Mouse (Mus musculus): Measurements from ENCODE around the gene Actg2. TPM values are rescaled to one million over a fixed set of nuclear protein-coding genes. Genes with fewer than 3 reads are reported as not detected.

Actg2 gene
- total RNA-seq, 2 experiments from 2014 or later: 3.2 to 5.1 TPM

- intact Hi-C loops (cut with DNase I): loop anchor here (10.0 kb wide), 1 partner anchor 304 kb away; the partner anchor contains the start of gene Slc4a5
- no peak for DNase-seq
These were observed 17.4 kb downstream of the Actg2 start for GRCm38 (mm10) chr6:83518637-83519036.

GRCm38 (mm10) chr6:83515172-83515571, 20.9 kb downstream of the Actg2 start:
- DNase-seq: no peak
- intact Hi-C loops (cut with DNase I): loop anchor here (10.0 kb wide), 1 partner anchor 300 kb away; the partner anchor contains the start of gene Slc4a5

GRCm38 (mm10) chr6:83512495-83512894, 23.6 kb downstream of the Actg2 start:
- intact Hi-C loops (cut with DNase I): loop anchor here (1.0 to 10.0 kb wide), 2 partner anchors 156 to 298 kb away; partner anchors contain the start of gene Slc4a5
- DNase-seq: peak; percentile 60 to 79

- intact Hi-C loops (cut with DNase I): loop anchor here (10.0 kb wide), 1 partner anchor 295 kb away; the partner anchor contains the start of gene Slc4a5
- DNase-seq: no peak
These were observed 25.9 kb downstream of the Actg2 start for GRCm38 (mm10) chr6:83510210-83510609.

- no peak for DNase-seq
- intact Hi-C loops (cut with DNase I): loop anchor here (2.0 to 5.0 kb wide), 2 partner anchors 51 to 67 kb away; partner anchors contain the start of gene Tet3
These were observed 26.6 kb downstream of the Actg2 start for GRCm38 (mm10) chr6:83509442-83509841.

- intact Hi-C loops (cut with DNase I): loop anchor here (5.0 kb wide), 1 partner anchor 65 kb away; no protein-coding TSS in a partner anchor
These were observed 28.9 kb downstream of the Actg2 start for GRCm38 (mm10) chr6:83507168-83507546.

GRCm38 (mm10) chr6:83506258-83507167, 29.6 kb downstream of the Actg2 start, which contains the start of gene Dguok:
Dguok (minus strand) TSS chr6:83506969.
- DNase-seq: peak; percentile 95 to 97
- intact Hi-C loops (cut with DNase I): loop anchor here (5.0 kb wide), 1 partner anchor 64 kb away; no protein-coding TSS in a partner anchor

More at GRCm38 (mm10) chr6:83507168-83507546, 28.9 kb downstream of the Actg2 start:
- no peak for DNase-seq

- intact Hi-C loops (cut with DNase I): loop anchor here (5.0 kb wide), 1 partner anchor 63 kb away; no protein-coding TSS in a partner anchor
These were observed 30.5 kb downstream of the Actg2 start for GRCm38 (mm10) chr6:83505554-83505953.

GRCm38 (mm10) chr6:83503361-83503760, 32.7 kb downstream of the Actg2 start:
- intact Hi-C loops (cut with DNase I): no loop called here
- DNase-seq: no peak

More at GRCm38 (mm10) chr6:83505554-83505953, 30.5 kb downstream of the Actg2 start:
- DNase-seq: no peak

GRCm38 (mm10) chr6:83502656-83503055, 33.4 kb downstream of the Actg2 start:
- DNase-seq: no peak
- intact Hi-C loops (cut with DNase I): no loop called here

- DNase-seq: no peak
- intact Hi-C loops (cut with DNase I): no loop called here
These were observed 34.3 kb downstream of the Actg2 start for GRCm38 (mm10) chr6:83501524-83502310.

GRCm38 (mm10) chr6:83500462-83500861, 35.6 kb downstream of the Actg2 start:
- intact Hi-C loops (cut with DNase I): no loop called here
- DNase-seq: no peak

- no peak for DNase-seq
- intact Hi-C loops (cut with DNase I): no loop called here
These were observed 37.0 kb downstream of the Actg2 start for GRCm38 (mm10) chr6:83499078-83499477.

GRCm38 (mm10) chr6:83496753-83497710, 39.0 kb downstream of the Actg2 start:
- intact Hi-C loops (cut with DNase I): no loop called here
- DNase-seq: peak; percentile 37 to 60

- intact Hi-C loops (cut with DNase I): no loop called here
- DNase-seq: peak; percentile 44 to 64
These were observed 39.9 kb downstream of the Actg2 start for GRCm38 (mm10) chr6:83496009-83496752.

- DNase-seq: no peak
These were observed 45.4 kb downstream of the Actg2 start for GRCm38 (mm10) chr6:83490622-83491021.

GRCm38 (mm10) chr6:83488200-83488599, 47.9 kb downstream of the Actg2 start:
- no peak for DNase-seq
- intact Hi-C loops (cut with DNase I): no loop called here

More at GRCm38 (mm10) chr6:83490622-83491021, 45.4 kb downstream of the Actg2 start:
- intact Hi-C loops (cut with DNase I): no loop called here

GRCm38 (mm10) chr6:83487298-83487697, 48.8 kb downstream of the Actg2 start:
- intact Hi-C loops (cut with DNase I): no loop called here
- peak in 1 of 2 experiments; percentile 47 for DNase-seq

All from heart, postnatal 14 days (tissue).